Mouse (Mus musculus) activated CD4-positive, CD25-positive, alpha-beta regulatory T cell (primary cell): ENCODE results near the gene Mpo. TPM values are rescaled to one million over a fixed set of nuclear protein-coding genes. Genes with fewer than 3 reads are reported as not detected.

Source experiments
- polyA plus RNA-seq, 2 experiments: library from polyadenylated mRNA; unstranded; fragments of 100-300 nt; shearing (Covaris generic); gene quantifications; one replicate each; pipeline ENCODE4 v1.2.1; 2017

The Mpo gene
- polyA plus RNA-seq: under 1 TPM in 1 of 2 experiments, not detected in 1; 0.39 TPM

GRCm38 (mm10) chr11:87793460-87793859 lies at the start of gene Mpo:
Mpo (plus strand) TSS chr11:87793581.

GRCm38 (mm10) chr11:87760301-87761081 lies 32.9 kb upstream of the Mpo start, which contains the start of gene Tspoap1:
Tspoap1 (plus strand) TSS chr11:87760541.

GRCm38 (mm10) chr11:87828239-87828900 lies 35.0 kb downstream of the Mpo start, which contains the start of gene Lpo:
Lpo (minus strand) TSS chr11:87828289.

GRCm38 (mm10) chr11:87852690-87853596 lies 59.6 kb downstream of the Mpo start, which contains the start of gene Mks1:
Mks1 (plus strand) TSS chr11:87853215.

Other genes starting within 250 kb of the Mpo start
- not detected for gene Gm11492, start 226.9 kb upstream of the Mpo start, polyA plus RNA-seq
- gene Sept4, start 224.7 kb upstream of the Mpo start, polyA plus RNA-seq: 1 to 10 TPM; 2.2 to 3.5 TPM
- gene Mtmr4, start 201.4 kb upstream of the Mpo start, polyA plus RNA-seq: 10 to 100 TPM; 16.8 to 21.8 TPM
- gene Hsf5, start 176.4 kb upstream of the Mpo start, polyA plus RNA-seq: under 1 TPM in 1 of 2 experiments, not detected in 1; 0.05 TPM
- gene Rnf43, start 130.9 kb upstream of the Mpo start, polyA plus RNA-seq: 10 to 100 TPM; 29.4 to 32.4 TPM
- gene Supt4a, start 56.0 kb upstream of the Mpo start, polyA plus RNA-seq: 100 to 1,000 TPM; 432 to 452 TPM
- gene Tspoap1, start 33.0 kb upstream of the Mpo start, polyA plus RNA-seq: 1 to 10 TPM; 4.0 to 5.3 TPM
- gene Lpo, start 34.7 kb downstream of the Mpo start, polyA plus RNA-seq: under 1 TPM in 1 of 2 experiments, not detected in 1; 0.38 TPM
- 10 to 100 TPM in 1 of 2 experiments, 1 to 10 TPM in 1; 6.7 to 10.7 TPM for gene Mks1, start 59.6 kb downstream of the Mpo start, polyA plus RNA-seq
- under 1 TPM in 1 of 2 experiments, not detected in 1; 0.87 TPM for gene Epx, start 82.0 kb downstream of the Mpo start, polyA plus RNA-seq
- under 1 TPM in 1 of 2 experiments, not detected in 1; 0.04 TPM for gene Olfr462, start 98.7 kb downstream of the Mpo start, polyA plus RNA-seq
- under 1 TPM in 1 of 2 experiments, not detected in 1; 0.34 TPM for gene Olfr463, start 103.8 kb downstream of the Mpo start, polyA plus RNA-seq
- not detected for gene Olfr464, start 127.4 kb downstream of the Mpo start, polyA plus RNA-seq
- gene Dynll2, start 194.0 kb downstream of the Mpo start, polyA plus RNA-seq: 10 to 100 TPM; 15.7 to 18.4 TPM